Mouse (Mus musculus): ENCODE results near the gene Serf1.
"Not testable (repeated sequence)": the region's sequence is repeated elsewhere in the genome, so short reads cannot be mapped to it uniquely, and the experiment has no call there.

The Serf1 gene

GRCm38 (mm10) chr13:100107652-100108472, at the start of gene Serf1:
Serf1 (plus strand) TSS chr13:100108012.
- DNase-seq (ENCODE audit: low read depth, low spot score): peak; percentile 77

- DNase-seq (ENCODE audit: low read depth, low spot score): no peak
These were observed 43.9 kb upstream of the Serf1 start for GRCm38 (mm10) chr13:100063936-100064335.

- DNase-seq (ENCODE audit: low read depth, low spot score): no peak
These were observed 40.0 kb upstream of the Serf1 start for GRCm38 (mm10) chr13:100067821-100068220.

GRCm38 (mm10) chr13:100071473-100071872, 36.3 kb upstream of the Serf1 start:
- DNase-seq (ENCODE audit: low read depth, low spot score): no peak

GRCm38 (mm10) chr13:100098808-100099207, 9.0 kb upstream of the Serf1 start:
- DNase-seq (ENCODE audit: low read depth, low spot score): no peak

GRCm38 (mm10) chr13:100103052-100103658, 4.7 kb upstream of the Serf1 start:
- no peak for DNase-seq (ENCODE audit: low read depth, low spot score)

- DNase-seq (ENCODE audit: low read depth, low spot score): peak; percentile 95
These were observed 4.0 kb upstream of the Serf1 start, which contains the start of gene Bdp1 for GRCm38 (mm10) chr13:100103748-100104254. Bdp1 (minus strand) TSS chr13:100104070.

- peak; percentile 27 for DNase-seq (ENCODE audit: low read depth, low spot score)
These were observed 4.6 kb downstream of the Serf1 start for GRCm38 (mm10) chr13:100112218-100112972.

- DNase-seq (ENCODE audit: low read depth, low spot score): no peak
These were observed 16.2 kb downstream of the Serf1 start for GRCm38 (mm10) chr13:100123970-100124369.

- DNase-seq (ENCODE audit: low read depth, low spot score): peak; percentile 99
These were observed 16.8 kb downstream of the Serf1 start, which contains the start of gene Smn1 for GRCm38 (mm10) chr13:100124423-100125257. Smn1 (plus strand) TSS chr13:100124852.

GRCm38 (mm10) chr13:100125258-100125643, 17.4 kb downstream of the Serf1 start:
- DNase-seq (ENCODE audit: low read depth, low spot score): no peak

- DNase-seq (ENCODE audit: low read depth, low spot score): no peak
These were observed 34.0 kb downstream of the Serf1 start for GRCm38 (mm10) chr13:100141646-100142314.

GRCm38 (mm10) chr13:100152659-100153058, 44.8 kb downstream of the Serf1 start:
- DNase-seq (ENCODE audit: low read depth, low spot score): peak; percentile 23

- DNase-seq (ENCODE audit: low read depth, low spot score): no peak
These were observed 48.8 kb downstream of the Serf1 start for GRCm38 (mm10) chr13:100156624-100157023.

GRCm38 (mm10) chr13:100161171-100161870, 53.5 kb downstream of the Serf1 start:
- not testable (repeated sequence) for DNase-seq (ENCODE audit: low read depth, low spot score)

GRCm38 (mm10) chr13:100162467-100162866, 54.7 kb downstream of the Serf1 start:
- DNase-seq (ENCODE audit: low read depth, low spot score): not testable (repeated sequence)

Measured in brain, adult 2 months (tissue).